Mouse (Mus musculus) kidney, adult 2 months (tissue): ENCODE measurements around the gene Usf1.

Source experiments
- CTCF ChIP-seq: fragments of 200-500 bp; conservative IDR thresholded peaks from 2 replicates; pipeline ENCODE4 v1.5.1; 2011; ENCODE audit warnings: low read depth, mild to moderate bottlenecking, control low read depth, low read length, moderate library complexity, mixed read lengths; ENCODE audit not compliant: insufficient read depth, insufficient read length
- POLR2A ChIP-seq: fragments of 200-500 bp; IDR thresholded peaks from one replicate; pipeline ENCODE4 v1.6.1; 2011; ENCODE audit warnings: low read depth, low read length, control low read depth

DNA sequence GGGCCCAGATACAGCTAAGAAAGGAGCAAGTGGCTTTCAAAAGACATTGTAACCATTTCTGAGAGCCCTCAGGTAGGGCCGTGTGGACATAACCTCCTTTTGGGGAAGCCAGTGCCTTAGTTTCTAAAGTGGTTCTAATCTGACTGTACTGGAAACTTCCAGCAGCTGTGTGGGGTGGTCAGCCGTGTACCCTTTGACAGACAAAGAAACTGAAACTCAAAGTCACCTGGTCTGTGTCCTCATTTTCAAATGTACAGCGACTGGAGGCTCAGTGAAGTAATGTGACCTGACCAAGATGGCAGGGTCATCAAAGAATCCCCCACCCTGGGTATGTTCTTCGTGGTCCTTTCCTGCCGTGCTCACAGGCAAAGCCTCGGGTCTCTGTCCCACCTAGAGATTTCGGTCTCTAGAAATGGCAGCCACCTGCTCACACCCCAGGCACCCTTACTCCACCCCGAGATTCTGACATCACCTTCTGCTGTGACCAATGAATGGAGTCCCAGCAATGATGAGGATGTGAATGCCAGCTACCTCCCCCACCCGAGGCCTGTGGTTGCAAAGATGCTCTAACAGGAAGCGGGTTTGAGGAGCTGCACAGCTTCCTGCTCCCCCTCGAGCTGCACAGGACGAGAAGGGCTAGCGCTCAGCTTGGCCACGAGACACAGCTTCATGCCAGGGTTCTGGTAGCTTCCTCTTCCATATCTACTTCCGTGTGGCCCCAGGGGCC lies 22.6 kb upstream of the Usf1 start, which contains the start of gene Arhgap30:
- no peak for TF ChIP-seq CTCF
- TF ChIP-seq POLR2A: no peak
